Mouse (Mus musculus) thymus, postnatal 10 days (tissue): ENCODE measurements around the gene Foxo3.

Experiments
- DNase-seq, 2 experiments: peaks; one replicate each; pipeline ENCODE4 v3.0.0; 2021; ENCODE audit warnings: low spot score in 2 of 2

The Foxo3 gene

DNA sequence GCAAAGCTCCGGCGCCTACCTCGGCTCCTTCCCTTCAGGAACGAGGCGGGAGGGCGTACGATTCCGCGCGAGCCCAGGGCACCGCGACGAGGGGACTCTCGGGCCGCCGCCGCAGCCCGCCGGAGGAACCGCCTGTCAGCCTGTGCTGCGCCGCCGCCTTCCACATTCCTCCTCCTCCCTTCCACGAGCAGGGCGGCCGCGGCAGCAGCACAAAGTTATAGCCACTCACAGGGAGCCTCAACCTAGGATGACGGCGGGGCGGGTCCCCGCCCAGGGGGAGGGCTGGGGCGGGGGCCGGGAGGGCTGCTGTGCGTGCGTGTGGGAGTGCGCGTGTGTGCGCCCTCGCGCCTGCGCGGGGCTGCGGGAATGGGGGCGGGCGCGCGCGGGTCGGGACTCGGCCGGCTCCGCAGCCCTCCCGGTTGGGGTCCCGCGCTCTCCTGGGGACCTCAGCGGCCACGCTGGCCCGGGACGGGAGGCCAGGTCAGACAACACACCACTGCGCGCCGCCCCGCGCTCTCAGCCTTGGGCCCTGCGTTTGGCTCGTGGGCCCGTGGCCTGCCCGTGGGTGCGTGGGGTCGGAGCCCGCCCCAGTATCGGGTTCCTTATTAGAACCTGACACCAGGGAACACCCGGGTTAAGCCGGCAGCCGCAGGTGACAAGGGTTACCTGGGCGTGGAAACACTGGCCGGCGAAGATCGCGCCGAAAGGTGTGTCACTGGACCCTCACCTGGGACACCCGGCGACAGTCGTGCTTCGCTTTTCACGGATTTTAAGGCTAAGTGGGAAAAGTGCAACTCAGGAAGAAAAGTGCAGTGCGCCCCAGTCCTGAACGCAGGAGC is at the start of gene Foxo3:
Foxo3 (minus strand) TSS at position 249 of the 839 bp plus-strand sequence.
- peak; percentile 83 to 86 for DNase-seq

GRCm38 (mm10) chr10:42325305-42325704 is 48.8 kb upstream of the Foxo3 start:
- no peak for DNase-seq

DNA sequence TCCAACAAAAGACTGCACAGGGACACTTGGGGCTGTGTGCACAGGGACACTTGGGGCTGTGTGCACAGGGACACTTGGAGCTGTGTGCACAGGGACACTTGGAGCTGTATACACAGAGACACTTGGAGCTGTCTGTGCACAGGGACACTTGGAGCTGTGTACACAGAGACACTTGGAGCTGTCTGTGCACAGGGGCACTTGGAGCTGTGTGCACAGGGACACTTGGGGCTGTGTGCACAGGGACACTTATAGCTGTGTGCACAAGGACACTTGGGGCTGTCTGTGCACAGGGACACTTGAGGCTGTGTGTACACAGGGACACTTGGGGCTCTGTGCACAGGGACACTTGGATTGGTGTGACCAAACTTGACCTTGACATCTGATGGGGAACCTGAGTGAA is 47.4 kb upstream of the Foxo3 start:
- DNase-seq, result no peak

GRCm38 (mm10) chr10:42313222-42313786 is 36.7 kb upstream of the Foxo3 start:
- no peak for DNase-seq

GRCm38 (mm10) chr10:42312557-42312956 is 36.0 kb upstream of the Foxo3 start:
- DNase-seq, result no peak

DNA sequence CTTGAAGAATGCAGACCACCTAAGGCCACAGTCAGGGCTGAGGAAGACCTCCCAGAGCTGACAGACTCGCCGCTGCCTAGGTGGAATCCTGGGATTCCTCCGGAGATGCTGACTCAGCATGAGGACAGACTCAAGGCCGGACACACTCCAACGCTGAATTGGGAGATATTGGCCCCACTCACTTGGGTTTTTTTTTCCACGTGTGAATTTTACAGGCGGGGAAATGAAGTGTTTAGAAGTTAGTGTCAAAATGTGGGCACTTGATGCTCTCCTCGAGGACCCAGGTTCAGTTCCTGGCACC is 32.1 kb upstream of the Foxo3 start:
- no peak for DNase-seq

DNA sequence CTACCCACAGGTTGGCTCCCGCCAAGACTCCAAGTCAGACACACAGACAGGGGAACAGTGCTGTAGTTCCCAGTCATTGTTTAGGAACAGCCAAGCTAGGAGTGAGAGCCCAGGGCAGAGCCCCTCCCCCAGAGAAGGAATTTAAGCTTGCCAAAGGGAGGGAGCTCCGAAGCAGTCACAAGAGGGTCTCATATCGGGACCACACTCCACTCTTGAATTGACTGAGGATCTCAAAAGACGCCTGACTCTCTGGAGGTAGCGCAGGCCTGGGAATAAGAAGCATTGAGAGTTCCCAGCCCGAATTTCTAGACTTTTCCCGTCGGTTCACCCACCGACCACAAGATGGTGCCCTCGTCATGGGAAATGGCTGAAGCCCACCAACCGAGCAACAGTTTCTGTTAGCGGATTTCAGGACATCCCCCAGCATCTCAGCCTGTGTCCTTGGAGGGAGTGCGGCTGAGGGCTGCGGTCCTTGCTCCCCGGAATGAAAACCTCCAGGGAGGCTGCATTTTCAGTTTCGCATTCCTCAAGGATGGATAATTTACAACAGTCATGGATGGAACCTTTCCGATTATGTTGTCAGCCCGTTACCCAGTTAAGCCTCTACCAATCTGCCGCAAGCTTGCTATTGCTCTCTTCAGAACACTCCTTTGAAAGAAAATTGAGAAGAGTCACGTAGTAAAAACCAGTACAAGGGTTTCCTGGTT is 31.6 kb upstream of the Foxo3 start:
- DNase-seq, result peak; percentile 40 to 72

GRCm38 (mm10) chr10:42306422-42306821 is 29.9 kb upstream of the Foxo3 start:
- no peak for DNase-seq

DNA sequence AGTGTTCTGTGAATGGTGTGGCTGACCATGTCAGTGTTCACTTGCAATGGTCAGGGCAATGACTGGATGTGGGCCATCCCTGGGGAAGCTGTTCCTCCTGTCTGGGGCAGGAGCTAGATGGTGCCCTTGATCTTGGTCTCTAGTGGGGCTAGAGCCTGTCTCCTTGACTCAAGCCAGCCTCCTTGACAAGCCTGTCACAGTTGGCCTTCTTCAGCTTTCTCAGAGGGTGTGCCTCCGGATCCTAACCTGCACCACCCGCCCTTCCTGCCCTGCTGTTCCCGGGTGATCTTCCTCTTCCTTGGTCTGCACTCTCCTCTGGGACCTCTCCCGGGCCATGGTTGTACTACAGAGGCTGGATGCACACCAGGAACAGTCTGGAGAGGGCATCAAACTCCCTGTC is 24.2 kb upstream of the Foxo3 start:
- no peak for DNase-seq

- DNase-seq, result peak in 1 of 2 experiments; percentile 11
Measured at GRCm38 (mm10) chr10:42299967-42300366, 23.4 kb upstream of the Foxo3 start.

GRCm38 (mm10) chr10:42299426-42299825 is 22.9 kb upstream of the Foxo3 start:
- DNase-seq, result no peak

- DNase-seq, result no peak
Measured at GRCm38 (mm10) chr10:42297954-42298353, 21.4 kb upstream of the Foxo3 start.

GRCm38 (mm10) chr10:42297109-42297508 is 20.6 kb upstream of the Foxo3 start:
- DNase-seq, result no peak

DNA sequence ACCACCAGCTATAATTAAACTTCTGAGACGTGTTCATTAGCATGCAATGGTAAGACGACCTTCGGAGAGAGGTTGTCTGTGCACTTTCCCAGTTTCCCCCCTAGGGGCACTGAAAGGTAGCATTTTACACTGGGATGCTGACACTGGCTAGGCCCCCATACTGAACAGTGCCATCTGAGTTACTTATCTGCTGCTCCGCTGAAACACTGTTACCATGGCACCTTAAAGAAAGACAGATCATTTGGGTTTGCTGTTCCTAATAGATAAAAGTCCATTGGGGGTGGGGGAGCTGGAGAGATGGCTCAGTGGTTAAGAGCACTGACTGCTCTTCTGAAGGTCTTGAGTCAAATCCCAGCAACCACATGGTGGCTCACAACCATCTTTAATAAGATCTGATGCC is 20.0 kb upstream of the Foxo3 start:
- no peak for DNase-seq

DNA sequence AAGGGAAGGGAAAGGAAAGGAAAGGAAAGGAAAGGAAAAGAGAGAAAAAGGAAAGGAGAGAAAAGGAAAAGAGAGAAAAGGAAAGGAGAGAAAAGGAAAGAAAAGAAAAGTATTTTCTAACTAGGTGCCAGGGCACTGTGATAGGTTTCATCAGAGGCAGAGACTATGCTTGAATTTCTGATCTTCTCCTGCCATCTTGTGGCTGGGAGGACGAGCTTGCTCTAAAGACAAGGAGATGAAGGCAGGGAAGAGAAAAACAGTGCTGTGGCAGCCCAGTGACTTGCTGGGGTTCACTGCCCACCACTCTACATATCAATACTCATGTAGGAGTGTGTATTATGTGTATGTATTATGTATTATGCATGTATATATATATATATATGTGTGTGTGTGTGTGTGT is 18.5 kb upstream of the Foxo3 start:
- DNase-seq, result peak in 1 of 2 experiments; percentile 41

DNA sequence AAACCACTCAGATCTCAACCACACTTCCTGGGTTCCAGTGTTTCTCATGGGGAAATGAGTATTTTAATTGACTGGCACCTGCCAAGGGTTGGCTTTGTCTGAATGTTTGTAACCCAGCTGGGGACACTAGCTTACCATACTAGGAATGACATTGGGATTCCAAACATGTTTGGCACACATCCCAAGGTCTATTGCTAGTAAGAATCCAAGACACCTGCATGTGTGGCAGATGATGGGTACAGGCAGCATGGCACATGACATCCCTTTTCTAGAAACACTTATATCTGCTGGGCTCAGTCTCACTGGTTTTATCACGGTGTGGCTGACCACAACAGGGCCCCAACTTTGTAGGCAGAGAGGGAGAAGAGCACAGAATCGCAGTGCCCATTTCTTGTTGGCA is 17.8 kb upstream of the Foxo3 start:
- DNase-seq, result no peak

DNA sequence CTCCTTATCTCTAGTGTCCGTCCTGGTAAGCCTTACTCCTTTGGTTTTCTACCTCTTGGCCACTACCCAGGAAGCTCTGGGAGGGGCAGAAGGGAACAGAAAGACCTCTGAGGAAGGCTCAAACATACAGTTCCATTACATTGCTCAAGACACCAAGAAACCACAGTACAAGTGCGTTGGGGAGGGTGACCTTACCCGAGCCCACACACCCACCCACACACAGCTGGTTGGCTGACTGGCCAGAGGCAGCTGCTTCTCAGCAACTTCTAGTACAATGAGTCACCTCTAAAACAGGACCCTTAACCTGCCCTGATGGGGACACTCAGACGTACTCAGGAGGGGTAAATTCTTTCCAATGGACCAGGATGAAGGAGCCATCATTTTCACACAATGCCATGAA is 17.3 kb upstream of the Foxo3 start:
- no peak for DNase-seq

DNA sequence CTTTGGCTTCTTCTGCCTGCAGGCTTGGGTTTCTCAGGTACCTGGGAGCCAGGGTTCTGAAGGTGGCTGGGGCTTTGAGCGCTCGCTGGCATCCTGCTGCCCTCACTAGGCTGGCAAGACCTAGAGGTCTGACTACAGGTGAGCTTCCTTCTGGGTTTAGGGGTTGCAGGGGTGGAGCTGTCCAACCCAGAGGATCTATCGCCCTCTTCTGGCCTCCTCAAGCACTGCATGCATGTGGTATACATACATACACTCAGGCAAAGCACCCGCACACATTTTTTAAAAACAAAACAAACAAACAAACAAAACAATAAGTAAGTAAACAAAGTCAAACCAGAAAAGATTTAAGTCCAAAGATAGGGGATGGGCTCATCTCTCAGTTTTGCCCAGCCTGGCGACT is 14.8 kb upstream of the Foxo3 start:
- peak; percentile 62 to 86 for DNase-seq

GRCm38 (mm10) chr10:42287666-42288065 is 11.1 kb upstream of the Foxo3 start:
- DNase-seq, result no peak

GRCm38 (mm10) chr10:42278307-42278850 is 1.8 kb upstream of the Foxo3 start:
- DNase-seq, result no peak

DNA sequence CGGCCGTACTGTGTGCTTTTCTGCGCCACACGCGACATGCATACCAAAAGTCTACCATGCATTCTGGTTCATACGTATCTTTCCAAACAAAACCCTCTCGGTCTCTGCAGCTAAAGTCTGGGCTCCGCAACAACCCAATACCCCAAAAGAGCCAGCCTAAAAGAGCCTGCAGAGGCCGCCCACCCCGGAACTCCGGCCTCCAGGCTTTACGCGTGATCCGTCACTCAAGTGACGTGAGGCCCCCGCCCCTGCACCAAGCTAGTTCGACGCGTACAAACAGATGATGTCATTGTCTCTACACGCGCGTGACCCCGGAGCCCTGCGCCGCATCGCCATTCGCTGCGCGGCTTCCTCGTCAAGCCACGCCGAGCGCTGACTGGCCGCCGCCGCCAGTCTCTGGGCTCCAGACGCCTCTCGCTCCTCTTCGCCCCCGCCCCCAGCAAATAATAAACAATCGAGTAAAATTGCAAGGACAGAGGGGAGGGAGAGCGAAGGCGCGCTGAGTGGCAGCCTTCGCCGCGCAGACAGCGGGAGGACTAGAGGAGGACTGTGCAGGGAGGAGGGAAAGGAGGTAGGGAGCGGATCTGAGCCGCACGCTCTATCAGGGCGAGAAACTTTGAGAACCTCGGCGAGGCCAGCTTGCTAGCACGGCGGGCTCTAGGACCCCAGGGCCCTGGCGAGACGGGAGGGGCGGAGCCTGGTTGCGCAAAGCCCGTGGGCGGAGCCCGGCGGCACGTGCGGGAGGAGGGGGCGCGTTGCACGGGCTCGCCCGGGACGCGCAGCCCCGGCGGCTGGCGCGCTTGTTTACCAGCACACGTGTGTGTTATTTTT is 1.1 kb upstream of the Foxo3 start:
- DNase-seq, result peak; percentile 95 to 98
